Mouse (Mus musculus): ENCODE measurements around the gene Bcl2l1. TPM values are rescaled to one million over a fixed set of nuclear protein-coding genes. Genes with fewer than 3 reads are reported as not detected.

Gene Bcl2l1
- total RNA-seq (2021) = 100 to 1,000 TPM; 129 to 134 TPM
- long read RNA-seq, experiment 1, transcript Bcl2l1-202 (3 exons, 2,568 nt) = minor isoform, 36 of 118 reads
- long read RNA-seq, experiment 1, transcript Bcl2l1-201 (3 exons, 2,417 nt) = major isoform, 51 of 118 reads
- long read RNA-seq, experiment 1, partial matches to known transcripts = 5 of 118 reads
- long read RNA-seq, experiment 1, other reads (novel, unspliced or antisense) = 26 of 118 reads
- long read RNA-seq, experiment 2, transcript Bcl2l1-202 (3 exons, 2,568 nt) = minor isoform, 55 of 181 reads
- long read RNA-seq, experiment 2, transcript Bcl2l1-201 (3 exons, 2,417 nt) = major isoform, 86 of 181 reads
- long read RNA-seq, experiment 2, partial matches to known transcripts = 9 of 181 reads
- long read RNA-seq, experiment 2, other reads (novel, unspliced or antisense) = 31 of 181 reads

DNA sequence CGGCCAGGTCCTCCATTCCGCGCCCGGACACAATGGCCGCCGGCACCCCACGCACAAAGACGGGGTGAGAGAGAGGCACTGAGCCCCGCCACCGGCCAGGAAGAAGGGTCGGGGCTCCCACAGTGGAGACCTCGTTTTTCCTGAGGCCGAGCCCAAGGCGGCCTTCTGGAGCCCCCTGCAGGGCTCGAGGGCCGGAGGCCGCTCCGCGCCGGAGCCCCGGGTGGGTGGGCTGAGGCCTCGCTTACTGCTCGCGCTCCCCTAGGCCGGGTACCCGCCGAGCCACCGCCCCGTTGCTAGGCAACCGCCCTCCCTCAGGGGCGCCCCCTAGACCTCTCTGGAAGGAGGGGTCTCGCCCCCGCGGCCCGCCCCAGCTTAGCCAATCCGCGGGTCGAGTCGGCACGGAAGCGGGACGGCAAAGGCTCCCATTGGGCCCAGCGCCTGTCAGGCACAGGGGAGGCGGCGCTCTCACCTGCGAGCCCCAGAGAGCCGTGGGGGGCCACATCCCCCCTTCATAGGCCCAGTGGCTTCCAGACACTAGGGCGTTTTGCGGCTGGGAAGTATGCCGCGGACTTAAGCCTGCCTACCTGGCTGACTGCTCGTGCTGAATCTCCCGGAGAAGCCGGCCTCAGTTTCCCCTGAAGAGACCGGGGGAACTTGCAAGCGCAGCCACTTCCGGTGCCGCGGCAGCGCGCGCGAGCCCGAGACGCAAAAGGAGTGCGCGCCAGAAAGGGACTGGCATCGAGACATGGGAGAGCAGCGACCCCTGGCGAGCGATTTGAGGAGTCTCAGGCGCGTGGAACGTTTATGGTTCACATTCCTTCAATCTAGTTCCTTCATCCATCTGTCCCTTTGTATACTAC, at the start of gene Bcl2l1:
Bcl2l1 (minus strand) TSS at position 710 of the 860 bp plus-strand sequence.
- peak; percentile 98 for DNase-seq (ENCODE audit: low spot score in 2 of 2)
- Histone ChIP-seq H3K4me3 (peak within 1 kb of the TSS; percentile 100), H3K27ac (peak within 1 kb of the TSS; percentile 100)
- peak; percentile 87 for TF ChIP-seq CTCF (conservative IDR thresholded peaks at IDR 0.05)

DNA sequence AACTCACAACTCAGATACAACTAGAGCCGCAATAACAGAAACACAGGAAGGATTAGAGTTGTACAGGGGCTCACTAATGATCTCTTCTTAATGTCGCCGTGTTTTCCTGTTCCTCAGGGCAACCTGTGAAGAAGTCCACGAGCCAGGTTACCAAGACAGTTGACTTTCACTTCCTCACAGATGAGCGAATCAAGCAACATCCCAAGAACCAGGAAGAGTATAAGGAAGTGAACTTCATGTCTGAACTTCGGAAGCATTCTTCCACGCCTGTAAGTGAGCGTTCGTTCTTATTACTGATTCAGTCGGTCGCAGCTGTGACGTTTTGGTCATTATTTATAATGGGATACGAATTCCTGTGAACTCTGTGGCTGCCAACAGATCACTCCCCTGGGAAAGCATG, 49.4 kb upstream of the Bcl2l1 start:
- no peak overlapping the region for H3K4me3 ChIP-seq
- DNase-seq (ENCODE audit: low spot score in 2 of 2) = no peak
- no peak overlapping the region for H3K27ac ChIP-seq
- TF ChIP-seq CTCF (conservative IDR thresholded peaks at IDR 0.05) = no peak

DNA sequence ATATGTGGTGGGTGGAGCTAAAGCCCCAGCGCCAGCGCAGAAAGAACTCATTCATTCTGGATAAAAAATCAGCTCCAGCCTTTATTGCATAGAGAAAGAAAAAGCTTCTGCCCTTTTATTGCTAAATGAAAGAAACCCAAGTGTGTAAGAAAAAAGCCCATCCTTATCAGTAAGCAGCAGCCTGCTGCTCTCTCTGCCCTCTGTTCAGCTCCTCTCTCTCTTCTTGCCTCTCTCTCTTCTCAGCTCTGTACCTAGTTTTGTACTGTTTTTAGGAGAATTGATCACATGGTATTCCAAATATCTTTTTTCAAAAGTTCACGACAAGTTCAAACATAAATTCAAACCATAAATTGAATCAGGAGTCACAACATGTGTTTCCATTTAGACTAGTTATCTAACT, 46.7 kb upstream of the Bcl2l1 start:
- Histone ChIP-seq H3K4me3 (no peak overlapping the region), H3K27ac (no peak overlapping the region)
- no peak for TF ChIP-seq CTCF (conservative IDR thresholded peaks at IDR 0.05)
- no peak for DNase-seq (ENCODE audit: low spot score in 2 of 2)

DNA sequence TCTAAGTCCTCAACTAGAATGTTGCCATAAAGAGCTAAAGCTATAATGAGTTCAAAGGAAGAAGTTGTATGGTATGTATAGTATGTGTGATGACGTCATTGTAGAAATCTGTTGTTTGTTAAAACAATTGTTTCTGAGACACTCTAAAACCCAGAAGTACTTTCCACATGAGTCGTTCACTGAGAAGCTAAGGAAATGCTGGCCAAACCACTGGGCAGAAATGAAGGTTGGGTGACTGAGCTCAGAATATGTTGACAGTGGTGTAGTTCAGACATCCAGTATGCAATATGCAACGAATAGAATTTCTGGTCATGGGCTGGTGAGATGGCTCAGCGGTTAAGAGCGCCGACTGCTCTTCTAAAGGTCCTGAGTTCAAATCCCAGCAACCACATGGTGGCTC, 31.8 kb upstream of the Bcl2l1 start:
- no peak overlapping the region for H3K4me3 ChIP-seq
- no peak overlapping the region for H3K27ac ChIP-seq
- no peak for DNase-seq (ENCODE audit: low spot score in 2 of 2)
- no peak for TF ChIP-seq CTCF (conservative IDR thresholded peaks at IDR 0.05)

DNA sequence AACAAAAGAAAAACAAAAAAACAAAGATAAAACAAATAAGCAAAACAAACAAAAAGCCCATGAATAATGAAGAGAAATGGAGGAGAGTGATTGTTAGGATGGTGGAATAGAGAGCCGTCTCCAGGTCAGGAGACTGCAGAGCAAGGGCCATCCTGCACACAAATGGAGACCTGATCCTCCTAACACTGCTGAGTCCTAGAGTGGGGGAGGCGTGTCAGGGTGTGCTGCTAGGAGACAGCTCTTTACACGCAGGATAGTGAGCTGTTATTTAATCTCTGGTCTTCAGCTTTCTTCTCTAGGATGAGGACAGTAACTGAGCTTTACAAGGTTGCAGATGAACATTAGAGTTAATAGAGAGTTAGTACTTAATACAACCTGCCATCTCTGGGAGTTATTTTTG, 31.1 kb upstream of the Bcl2l1 start:
- Histone ChIP-seq H3K27ac (no peak overlapping the region), H3K4me3 (no peak overlapping the region)
- DNase-seq (ENCODE audit: low spot score in 2 of 2) = no peak
- no peak for TF ChIP-seq CTCF (conservative IDR thresholded peaks at IDR 0.05)

DNA sequence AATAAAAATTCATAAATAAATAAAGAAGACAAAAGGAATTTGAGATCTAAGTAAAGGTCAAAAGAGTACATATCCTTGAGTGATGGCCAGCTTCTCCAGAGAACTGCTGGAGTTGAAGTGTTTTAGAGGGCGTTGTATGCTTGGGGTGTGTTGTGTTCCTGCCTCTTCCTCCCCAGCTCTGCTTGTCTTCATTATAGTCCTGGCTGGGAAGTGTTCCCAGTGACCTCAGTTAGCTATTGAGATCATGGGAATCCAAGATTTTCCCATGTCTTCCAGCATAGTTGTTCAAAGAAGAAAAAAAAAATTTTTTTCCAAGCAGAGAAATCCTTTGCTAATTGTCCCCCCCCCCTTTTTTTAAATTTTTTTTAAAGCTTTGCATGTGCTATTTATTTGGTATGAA, 30.4 kb upstream of the Bcl2l1 start:
- no peak for TF ChIP-seq CTCF (conservative IDR thresholded peaks at IDR 0.05)
- DNase-seq (ENCODE audit: low spot score in 2 of 2) = no peak
- H3K4me3 ChIP-seq = no peak overlapping the region
- no peak overlapping the region for H3K27ac ChIP-seq

DNA sequence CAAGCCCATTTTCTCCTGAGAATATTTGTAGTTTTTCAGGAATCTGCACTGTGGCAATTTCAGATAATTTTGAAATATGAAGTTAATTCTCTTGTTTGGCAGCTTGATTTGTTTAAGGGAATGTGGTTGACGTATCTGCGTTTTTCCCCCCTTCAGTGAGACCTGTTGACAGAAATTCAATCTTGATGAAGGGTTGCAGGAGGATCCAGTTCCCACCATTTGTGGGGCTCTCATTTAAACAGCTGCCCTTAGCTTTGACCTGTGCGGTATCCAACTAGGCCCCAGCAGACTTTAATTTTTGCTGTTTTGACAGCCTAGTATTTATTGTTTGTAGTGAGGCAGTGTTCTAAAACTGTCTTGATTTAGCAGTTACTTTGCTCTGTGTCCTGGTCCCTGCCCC, 28.0 kb upstream of the Bcl2l1 start:
- no peak for DNase-seq (ENCODE audit: low spot score in 2 of 2)
- no peak overlapping the region for H3K27ac ChIP-seq
- H3K4me3 ChIP-seq = no peak overlapping the region
- TF ChIP-seq CTCF (conservative IDR thresholded peaks at IDR 0.05) = no peak

DNA sequence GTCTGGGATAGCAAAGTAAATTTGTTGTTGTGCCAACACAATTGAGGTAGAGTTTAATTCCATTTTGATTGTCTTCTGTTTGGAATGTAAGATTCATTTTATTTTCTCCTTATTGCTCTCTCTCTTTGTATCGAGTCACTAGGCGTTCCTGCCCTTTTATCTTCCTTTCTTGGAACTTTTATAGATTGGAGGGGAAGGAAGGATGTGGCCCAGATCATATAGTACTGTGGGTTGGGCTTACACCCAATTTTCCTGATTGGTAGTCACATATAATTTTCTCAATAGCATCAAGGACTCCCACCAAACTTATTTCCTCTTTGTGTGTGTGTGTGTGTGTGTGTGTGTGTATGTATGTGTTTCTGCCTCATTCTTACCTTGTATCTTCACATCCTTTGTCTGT, 16.9 kb upstream of the Bcl2l1 start:
- no peak overlapping the region for H3K27ac ChIP-seq
- DNase-seq (ENCODE audit: low spot score in 2 of 2) = no peak
- TF ChIP-seq CTCF (conservative IDR thresholded peaks at IDR 0.05) = no peak
- peak overlapping the region; percentile 66 for H3K4me3 ChIP-seq

DNA sequence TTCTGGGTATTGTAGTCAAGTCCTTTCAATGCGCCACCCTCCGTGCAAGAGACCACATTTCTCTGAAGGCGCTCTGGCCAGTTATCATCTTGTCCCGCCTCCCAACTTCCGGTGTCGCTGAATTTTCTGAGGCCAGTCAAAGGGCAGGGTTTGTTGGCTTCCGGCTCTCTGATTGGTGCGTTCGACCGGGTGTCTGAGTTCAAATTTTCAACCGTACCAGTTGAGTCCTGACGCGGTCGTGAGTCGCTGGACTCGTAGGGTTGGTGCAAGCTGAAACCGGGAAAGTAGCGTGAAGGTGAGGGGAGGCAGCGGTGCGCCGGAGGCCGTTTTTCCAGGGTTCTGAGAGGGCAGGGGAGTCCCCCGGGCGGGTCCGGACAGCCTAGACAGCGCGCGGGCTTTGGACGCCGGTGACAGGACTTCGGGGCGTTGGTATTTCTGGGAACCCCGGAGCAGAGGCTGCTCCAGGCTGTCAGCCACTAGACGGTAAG, 16.3 kb upstream of the Bcl2l1 start, which contains the start of gene Tpx2:
Tpx2 (plus strand) TSS at position 150 of the 488 bp plus-strand sequence.
- Histone ChIP-seq H3K4me3 (peak within 1 kb of the TSS; percentile 66), H3K27ac (peak within 1 kb of the TSS; percentile 68)
- peak; percentile 98 to 99 for DNase-seq (ENCODE audit: low spot score in 2 of 2)

DNA sequence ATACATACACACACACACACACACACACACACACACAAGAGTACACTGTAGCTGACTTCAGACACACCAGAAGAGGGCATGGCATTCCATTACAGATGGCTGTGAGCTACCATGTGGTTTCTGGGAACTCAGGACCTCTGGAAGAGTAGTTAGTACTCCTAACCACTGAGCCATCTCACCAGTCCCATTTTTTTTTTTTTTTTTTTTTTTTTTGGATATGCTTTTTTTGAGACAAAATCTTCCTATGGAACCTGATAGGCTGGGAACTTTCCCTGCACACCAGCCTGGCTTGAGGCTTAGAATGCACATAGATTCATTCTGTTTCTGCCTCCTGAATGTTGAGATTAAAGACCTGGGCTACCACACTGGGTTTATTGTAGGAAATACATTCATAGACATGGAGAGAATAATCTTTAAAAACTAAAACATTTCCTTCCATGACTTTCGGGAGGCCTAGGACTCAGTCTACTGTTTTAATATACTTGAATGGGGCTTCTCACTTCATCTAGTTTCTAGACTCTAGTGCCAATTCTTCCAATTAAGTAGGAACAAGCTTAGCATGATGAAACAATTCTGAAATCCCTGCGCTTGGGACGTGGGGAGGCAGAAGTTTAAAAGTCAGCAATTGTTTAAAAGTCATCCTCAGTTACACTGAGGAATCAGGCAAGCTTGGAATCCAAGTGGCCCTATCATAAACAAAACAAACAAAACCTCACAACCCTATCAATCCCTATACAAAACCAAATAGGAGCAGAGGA, 15.7 kb upstream of the Bcl2l1 start:
- Histone ChIP-seq H3K27ac (peak overlapping the region; percentile 68), H3K4me3 (peak overlapping the region; percentile 39)
- TF ChIP-seq CTCF (conservative IDR thresholded peaks at IDR 0.05) = no peak
- no peak for DNase-seq (ENCODE audit: low spot score in 2 of 2)

More for the DNA sequence above, 16.3 kb upstream of the Bcl2l1 start, which contains the start of gene Tpx2:
- peak; percentile 63 for TF ChIP-seq CTCF (conservative IDR thresholded peaks at IDR 0.05)

DNA sequence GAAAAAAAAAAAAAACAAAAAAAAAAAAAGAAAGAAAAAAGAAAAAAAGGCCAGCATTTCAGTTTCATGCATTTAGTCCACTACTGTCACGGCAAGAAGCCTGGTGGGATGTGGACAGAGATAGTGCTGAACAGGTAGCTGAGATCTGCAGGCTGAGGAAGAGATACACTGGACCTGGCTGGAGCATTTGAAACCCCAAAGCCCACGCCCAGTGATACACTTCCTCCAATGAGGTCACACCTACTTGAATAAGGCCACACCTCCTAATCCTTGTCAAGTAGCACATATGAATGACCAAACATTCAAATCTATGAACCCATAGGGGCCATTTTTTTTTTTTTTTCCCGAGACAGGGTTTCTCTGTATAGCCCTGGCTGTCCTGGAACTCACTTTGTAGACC, 11.2 kb upstream of the Bcl2l1 start:
- H3K27ac ChIP-seq = no peak overlapping the region
- DNase-seq (ENCODE audit: low spot score in 2 of 2) = no peak
- no peak overlapping the region for H3K4me3 ChIP-seq
- TF ChIP-seq CTCF (conservative IDR thresholded peaks at IDR 0.05) = no peak

DNA sequence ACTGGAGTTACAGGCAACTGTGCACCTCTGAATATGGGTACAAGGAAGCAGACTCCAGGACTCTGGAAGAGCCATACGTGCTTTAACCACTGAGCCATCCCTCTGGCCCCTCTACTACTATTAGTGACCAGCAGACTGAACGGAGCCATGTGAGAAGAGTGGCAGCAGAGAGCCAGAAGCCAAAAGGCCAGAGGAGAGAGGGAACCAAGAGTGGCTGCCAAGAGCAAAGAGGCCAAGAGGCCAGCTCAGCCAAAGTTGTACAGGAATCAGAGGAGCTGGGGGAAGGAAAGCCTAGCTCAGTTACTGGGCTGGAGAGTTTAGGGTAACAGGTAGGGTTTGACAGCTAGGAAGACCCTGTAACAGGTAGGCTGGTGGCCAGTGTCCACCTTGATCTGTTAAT, 7.7 kb upstream of the Bcl2l1 start:
- no peak for DNase-seq (ENCODE audit: low spot score in 2 of 2)
- no peak for TF ChIP-seq CTCF (conservative IDR thresholded peaks at IDR 0.05)
- Histone ChIP-seq H3K4me3 (no peak overlapping the region), H3K27ac (no peak overlapping the region)

All from layer of hippocampus, adult 2 months (tissue).